Mouse (Mus musculus) liver, embryonic 14.5 days (tissue): ENCODE data around the gene Cc2d2a. TPM values are rescaled to one million over a fixed set of nuclear protein-coding genes. Genes with fewer than 3 reads are reported as not detected.

ENCODE experiments used
- ATAC-seq: fragments of 200-750 bp; cut with Nextera tagmentation; 2 replicates; pipeline ENCODE4 v1.8.0; 2017; ENCODE audit warnings: moderate number of reproducible peaks, mild to moderate bottlenecking, moderate library complexity; ENCODE audit not compliant: insufficient read depth
- DNase-seq, 3 experiments: peaks; one replicate each; pipeline ENCODE4 v3.0.0-alpha.2; 2012 to 2013; ENCODE audit warnings: low read depth in 3 of 3, low spot score in 3 of 3
- H3K27ac ChIP-seq: fragments of 300-500 bp; sonication (generic); 2 replicates; pipeline ENCODE4 v1.5.1; 2014; ENCODE audit warnings: moderate library complexity, mild to moderate bottlenecking, control low read depth, inconsistent platforms
- H3K27me3 ChIP-seq: fragments of 300-500 bp; sonication (generic); 2 replicates; pipeline ENCODE4 v1.6.1; 2014; ENCODE audit warnings: mild to moderate bottlenecking, low read length, moderate library complexity; ENCODE audit not compliant: control insufficient read depth, insufficient read depth
- H3K36me3 ChIP-seq: fragments of 300-500 bp; sonication (generic); replicated peaks from 2 replicates; pipeline ENCODE4 v1.6.1; 2014; ENCODE audit warnings: low read depth; ENCODE audit not compliant: control insufficient read depth, insufficient read depth
- H3K4me1 ChIP-seq, 2 experiments: fragments of 200-500 bp in 1 of 2; fragments of 300-500 bp in 1 of 2; sonication (generic) in 1 of 2; replicated peaks; 2 replicates each; pipeline ENCODE4 v1.6.1; 2012 to 2014; ENCODE audit warnings: antibody characterized with exemption in 1 of 2, inconsistent platforms in 1 of 2, low read length in 1 of 2; ENCODE audit not compliant: control insufficient read depth in 2 of 2, insufficient read depth in 2 of 2
- H3K4me2 ChIP-seq: fragments of 300-500 bp; sonication (generic); 2 replicates; pipeline ENCODE4 v1.6.1; 2014; ENCODE audit warnings: low read depth, mild to moderate bottlenecking, control low read depth, moderate library complexity
- H3K4me3 ChIP-seq, 2 experiments: fragments of 200-500 bp in 1 of 2; fragments of 300-500 bp in 1 of 2; sonication (generic) in 1 of 2; 2 replicates each; pipeline ENCODE4 v1.5.1; 2012 to 2014; ENCODE audit warnings: low read depth in 2 of 2, low read length in 2 of 2, mild to moderate bottlenecking in 2 of 2, control low read depth in 1 of 2, inconsistent platforms in 1 of 2, moderate library complexity in 1 of 2; ENCODE audit not compliant: insufficient read depth in 1 of 2
- H3K9ac ChIP-seq: fragments of 300-500 bp; sonication (generic); replicated peaks from 2 replicates; pipeline ENCODE4 v1.6.1; 2014; ENCODE audit warnings: mild to moderate bottlenecking, control low read depth, moderate library complexity
- H3K9me3 ChIP-seq: fragments of 300-500 bp; sonication (generic); 2 replicates; pipeline ENCODE4 v1.6.1; 2016; ENCODE audit warnings: low read length, mixed read lengths; ENCODE audit not compliant: control insufficient read depth
- CTCF ChIP-seq: IDR thresholded peaks from 2 replicates; pipeline ENCODE4 v1.5.1; 2016; ENCODE audit warnings: antibody characterized with exemption, low read depth, control low read depth
- EP300 ChIP-seq: IDR thresholded peaks from 2 replicates; pipeline ENCODE4 v1.6.1; 2016; ENCODE audit warnings: antibody characterized with exemption, low read depth
- WGBS: fragments of 180-500 bp; shearing (Covaris S2); extraction: QIAGEN DNeasy Blood & Tissue Kit; methylation state at CpG from one replicate; pipeline ENCODE4 v1.1.7; 2014; ENCODE audit not compliant: insufficient replicate concordance; 5-methylcytosine and 5-hydroxymethylcytosine counted together
- polyA plus RNA-seq, 2 experiments: library from polyadenylated mRNA; depleted of rRNA in 1 of 2; stranded (reverse) in 1 of 2; unstranded in 1 of 2; fragments of >200 nt; fragmentation: Nextera tagmentation in 1 of 2; extraction: Ambion mirVana in 1 of 2; gene quantifications; 2 replicates each; pipeline versions ENCODE4 v1.2.1 to v1.2.3; 2012 to 2014

The Cc2d2a gene
- polyA plus RNA-seq, 2 experiments: 0.75 to 1.4 TPM

DNA sequence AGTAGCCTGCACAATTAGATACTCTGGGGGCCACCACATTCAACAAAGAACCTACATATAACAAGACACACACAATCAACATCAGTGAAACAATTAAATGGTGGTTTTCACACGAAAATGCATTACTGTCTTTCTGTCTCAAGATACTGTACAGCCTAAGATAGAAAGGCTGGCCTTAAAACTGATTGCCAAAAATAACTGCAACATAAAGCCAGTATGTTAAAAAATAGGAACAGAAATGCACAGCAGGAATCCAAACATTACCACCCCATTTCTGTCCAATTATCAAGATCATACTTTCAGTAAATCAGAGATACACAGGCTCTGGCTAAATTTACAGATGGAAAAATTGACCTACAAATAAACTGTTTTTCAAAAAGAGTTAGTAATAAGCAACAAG lies 114.8 kb downstream of the Cc2d2a start:
- 28% methylated on average over 1 of the region's 1 CpGs for WGBS
- no peak for DNase-seq
- H3K9ac ChIP-seq: no peak overlapping the region
- H3K4me1 ChIP-seq: peaks cover 9 to 12% of the 10 kb centered on the region in 2 experiments
- H3K36me3 ChIP-seq: no peaks in the 10 kb centered on the region
- no peaks in the 10 kb centered on the region for H3K9me3 ChIP-seq
- H3K4me3 ChIP-seq: no peak overlapping the region
- H3K27ac ChIP-seq: no peak overlapping the region
- TF ChIP-seq CTCF (no peak), EP300 (no peak)
- H3K4me2 ChIP-seq: no peak overlapping the region
- no peaks in the 10 kb centered on the region for H3K27me3 ChIP-seq
- no peak for ATAC-seq

DNA sequence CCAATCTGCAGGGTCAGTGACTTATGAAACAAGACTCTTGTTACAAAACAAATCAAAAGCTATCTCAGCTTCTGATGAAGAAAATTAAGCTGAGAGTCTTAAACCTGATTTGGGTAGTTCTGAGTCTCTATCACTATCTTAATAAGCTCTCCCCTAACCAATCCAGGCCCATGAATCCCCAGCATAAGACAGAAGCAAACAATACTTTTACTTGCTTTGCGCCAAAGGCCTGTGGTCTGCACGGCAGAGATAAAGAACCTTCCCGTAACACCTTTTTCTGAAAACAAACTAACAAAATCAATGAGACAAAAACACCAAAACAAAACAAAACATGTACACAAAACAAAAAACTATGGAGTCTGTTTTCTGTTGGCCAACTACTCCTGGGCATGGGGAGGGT lies 116.4 kb downstream of the Cc2d2a start:
- peaks cover 12% of the 10 kb centered on the region in 2 experiments for H3K4me1 ChIP-seq
- 24% methylated on average over 3 of the region's 3 CpGs for WGBS
- peak overlapping the region; percentile 15; the same call in 1 of the 2 replicates for H3K4me2 ChIP-seq
- H3K9ac ChIP-seq: no peak overlapping the region
- no peak overlapping the region for H3K4me3 ChIP-seq
- DNase-seq: no peak
- no peaks in the 10 kb centered on the region for H3K9me3 ChIP-seq
- H3K36me3 ChIP-seq: no peaks in the 10 kb centered on the region
- no peaks in the 10 kb centered on the region for H3K27me3 ChIP-seq
- no peak overlapping the region for H3K27ac ChIP-seq
- TF ChIP-seq EP300 (no peak), CTCF (no peak)
- no peak for ATAC-seq

DNA sequence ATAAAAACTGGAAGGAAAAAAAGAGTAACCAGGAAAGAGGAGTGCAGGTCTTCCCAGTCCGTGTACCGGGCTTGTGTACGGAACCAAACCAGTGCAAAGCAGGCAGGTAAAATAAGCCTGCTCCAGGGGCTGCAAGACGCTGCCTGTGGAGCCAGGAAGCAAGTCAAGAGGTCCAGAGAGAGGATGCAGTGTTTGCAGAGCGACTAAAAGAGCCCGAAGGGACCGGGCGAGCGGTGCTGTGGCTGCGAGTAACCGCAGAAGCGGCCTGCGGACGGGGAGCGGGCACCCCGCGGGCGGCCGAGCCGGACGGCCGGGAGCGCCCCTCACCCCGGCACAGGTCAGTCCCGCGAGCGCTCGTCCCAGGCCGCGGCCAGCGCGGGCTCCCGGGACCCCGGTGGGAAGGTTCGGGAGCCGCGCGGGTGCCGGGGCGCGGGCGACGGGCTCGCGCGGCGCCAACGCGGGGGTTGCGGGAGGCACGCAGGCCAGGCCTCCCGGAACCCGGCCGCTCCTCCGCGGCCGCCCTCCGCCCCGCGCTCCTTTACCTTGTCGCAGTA lies 119.4 kb downstream of the Cc2d2a start:
- no peak for DNase-seq
- Histone ChIP-seq H3K27ac (peak overlapping the region; percentile 53), H3K4me1 (peaks cover 12% of the 10 kb centered on the region in 2 experiments), H3K27me3 (no peaks in the 10 kb centered on the region), H3K9ac (peak overlapping the region; percentile 92), H3K36me3 (no peaks in the 10 kb centered on the region), H3K9me3 (no peaks in the 10 kb centered on the region), H3K4me3 (peak overlapping the region; percentile 92 to 95), H3K4me2 (peak overlapping the region; percentile 87)
- under 1% methylated on average over 52 of the region's 61 CpGs for WGBS
- ATAC-seq: peak; percentile 64
- TF ChIP-seq CTCF: no peak
- TF ChIP-seq EP300: no peak

DNA sequence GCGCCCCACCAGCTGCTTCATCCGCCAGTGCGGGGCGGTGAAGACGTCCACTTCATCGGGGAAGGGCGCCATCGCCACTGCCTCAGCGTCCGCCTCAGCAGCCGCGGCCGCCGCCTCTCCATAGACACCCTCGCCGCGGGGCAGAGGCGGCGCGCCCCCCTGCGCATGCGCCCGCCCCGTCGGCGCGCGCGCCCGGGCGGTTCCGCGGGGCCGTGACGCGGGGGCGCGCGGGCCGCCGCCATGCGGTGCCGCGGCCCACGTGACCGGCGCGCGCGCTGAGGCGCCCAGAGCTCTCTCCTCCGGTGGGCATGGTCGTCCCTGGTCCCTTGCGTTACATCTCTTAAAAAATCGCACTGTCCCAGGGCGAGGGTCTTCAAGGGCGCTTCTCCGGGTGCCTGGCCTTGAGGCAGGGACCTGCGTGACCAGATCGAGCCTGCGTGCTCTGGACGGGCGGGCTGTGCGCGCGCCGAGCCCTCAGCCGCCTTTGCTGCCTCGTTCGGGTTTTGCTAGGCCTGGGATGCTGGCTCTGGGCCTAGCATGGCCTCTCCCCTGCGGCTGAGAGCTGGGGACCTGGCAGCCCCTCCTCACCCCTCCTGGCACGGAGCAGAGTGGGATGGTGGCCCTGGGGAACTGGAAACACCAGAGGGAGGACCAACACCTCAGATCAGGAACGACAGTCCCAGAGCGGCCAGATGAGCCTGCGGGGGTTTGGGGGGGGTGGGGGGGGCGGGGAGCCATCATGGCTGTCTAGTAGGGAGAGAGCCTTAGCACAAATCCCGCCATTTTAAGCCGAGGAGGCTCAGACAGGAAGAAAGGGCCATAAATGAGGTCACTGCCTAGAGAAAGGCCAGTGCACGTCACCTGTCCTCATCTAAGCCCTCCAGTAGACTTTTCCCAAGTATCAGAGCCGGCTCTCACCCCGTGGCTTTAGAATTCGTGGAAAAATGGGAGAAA lies 120.1 kb downstream of the Cc2d2a start:
- WGBS: 3% methylated on average over 78 of the region's 82 CpGs
- DNase-seq (peak; percentile 57 to 60 (median 60)), ATAC-seq (peak; percentile 93)
- H3K4me2 ChIP-seq: peak overlapping the region; percentile 87
- peak overlapping the region; percentile 92 to 95 for H3K4me3 ChIP-seq
- no peak for TF ChIP-seq EP300
- no peak; the same call in 1 of the 2 replicates for TF ChIP-seq CTCF
- peaks cover 12% of the 10 kb centered on the region in 2 experiments for H3K4me1 ChIP-seq
- H3K27ac ChIP-seq: peak overlapping the region; percentile 53
- no peaks in the 10 kb centered on the region for H3K9me3 ChIP-seq
- peak overlapping the region; percentile 92 for H3K9ac ChIP-seq
- H3K27me3 ChIP-seq: no peaks in the 10 kb centered on the region
- no peaks in the 10 kb centered on the region for H3K36me3 ChIP-seq

DNA sequence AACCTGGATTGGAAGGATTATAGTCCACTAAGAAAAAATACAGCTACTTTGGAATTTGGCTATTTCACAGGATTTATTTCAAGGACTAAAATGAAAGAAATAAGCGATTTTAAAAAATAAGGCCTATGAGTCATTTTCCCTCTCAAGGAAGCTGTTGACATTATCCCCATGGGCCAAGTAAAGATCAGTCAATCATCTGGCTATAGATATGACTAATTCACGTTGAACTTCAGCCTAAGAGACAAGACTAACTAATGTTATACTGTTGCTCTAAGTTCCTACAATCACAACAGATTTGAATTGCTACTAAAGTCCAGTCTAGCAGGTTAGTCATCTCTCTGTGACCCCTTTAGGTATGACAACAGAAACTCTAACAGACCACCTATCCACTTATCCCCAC lies 121.8 kb downstream of the Cc2d2a start:
- Histone ChIP-seq H3K27me3 (no peaks in the 10 kb centered on the region), H3K4me1 (peaks cover 8 to 10% of the 10 kb centered on the region in 2 experiments), H3K4me3 (no peak overlapping the region), H3K9ac (no peak overlapping the region), H3K36me3 (no peaks in the 10 kb centered on the region), H3K27ac (no peak overlapping the region), H3K4me2 (no peak overlapping the region), H3K9me3 (no peaks in the 10 kb centered on the region)
- TF ChIP-seq CTCF: no peak
- no peak for TF ChIP-seq EP300
- no peak for ATAC-seq
- 49% methylated on average over 2 of the region's 2 CpGs for WGBS
- DNase-seq: no peak
